Mouse (Mus musculus) embryo, embryonic 10 days (tissue): Measurements from ENCODE around the gene Acot10.
"Not testable (repeated sequence)": the region's sequence is repeated elsewhere in the genome, so short reads cannot be mapped to it uniquely, and the experiment has no call there.

ENCODE experiments used
- DNase-seq: peaks from one replicate; pipeline ENCODE4 v3.0.0-alpha.2; 2015; ENCODE audit warnings: low spot score

Gene Acot10

DNA sequence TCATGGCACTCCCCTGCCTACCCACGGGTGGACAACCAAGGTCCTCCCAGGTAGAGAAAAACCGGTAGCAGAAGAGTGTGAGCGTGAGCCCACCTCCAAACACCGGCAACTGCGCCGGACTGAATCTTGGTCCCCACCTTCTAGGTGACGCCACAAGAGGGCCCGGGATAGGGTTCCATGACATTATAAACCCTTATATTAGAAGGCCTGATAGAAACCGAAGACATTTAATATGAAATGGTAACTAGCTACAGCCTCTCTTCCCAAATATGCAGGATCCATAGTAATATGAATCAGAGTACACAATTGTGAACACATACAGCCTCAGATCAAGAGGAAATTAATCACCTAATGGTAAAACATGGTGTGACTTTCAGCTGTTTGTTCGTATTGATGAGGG is at the start of gene Acot10:
TSS of gene Acot10 (minus strand) at position 101 of the 400 bp plus-strand sequence.
- DNase-seq = no peak

DNA sequence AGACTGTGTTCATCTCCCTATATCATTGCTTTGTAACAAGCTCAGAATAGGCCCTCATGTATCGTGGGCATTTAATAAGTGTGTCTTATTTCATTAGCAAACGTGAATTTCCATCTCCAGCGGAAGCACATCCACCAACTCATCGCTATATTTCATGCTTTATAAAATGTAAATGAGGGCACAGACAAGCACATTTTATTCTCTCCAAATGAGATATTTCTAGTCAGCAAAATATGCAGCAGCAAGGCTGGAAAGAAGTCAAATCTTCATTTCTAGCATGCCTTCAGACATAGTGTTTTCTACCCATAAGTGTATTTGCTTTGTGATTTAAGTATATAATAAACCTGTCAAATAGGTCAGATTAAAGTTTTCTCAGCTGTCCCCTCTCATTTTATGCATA is 45.3 kb upstream of the Acot10 start:
- no peak for DNase-seq

DNA sequence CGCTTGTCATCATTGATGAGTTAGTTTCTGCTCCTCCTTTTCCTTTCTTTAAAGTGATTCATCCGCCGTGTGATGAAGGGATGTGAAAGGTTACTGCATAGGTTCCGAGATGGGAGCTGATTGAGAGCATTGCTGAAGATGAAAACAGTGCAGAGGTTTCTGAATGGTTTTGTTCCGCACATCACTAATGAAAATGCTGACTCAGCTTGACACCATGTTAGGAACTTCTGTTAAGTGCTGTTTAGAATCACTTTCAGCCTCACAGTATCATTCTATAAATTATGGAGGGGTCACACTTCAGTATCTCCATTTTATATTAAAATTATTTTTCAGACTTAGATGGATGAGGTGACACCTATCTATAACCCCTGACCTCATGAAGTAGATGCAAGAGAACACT is 29.7 kb upstream of the Acot10 start:
- no peak for DNase-seq

DNA sequence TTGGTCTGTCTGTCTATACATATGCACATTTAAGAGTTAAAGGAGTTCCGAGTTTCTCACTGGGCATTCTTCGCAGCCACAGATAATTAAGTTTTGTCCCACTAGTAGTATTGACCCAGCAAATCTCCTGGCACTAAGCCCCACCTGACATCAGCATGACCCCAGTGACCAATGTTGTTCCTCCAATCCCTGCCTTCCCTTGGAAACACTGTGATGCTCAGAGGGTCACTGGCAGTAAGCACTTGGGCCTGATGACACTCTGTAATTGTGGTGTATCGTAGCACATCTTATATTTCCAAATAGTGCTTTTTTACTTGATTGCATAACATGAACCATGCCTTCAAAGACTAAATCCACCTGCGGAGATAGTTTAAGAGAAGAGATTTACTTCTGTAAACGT is 17.6 kb upstream of the Acot10 start:
- DNase-seq = no peak

DNA sequence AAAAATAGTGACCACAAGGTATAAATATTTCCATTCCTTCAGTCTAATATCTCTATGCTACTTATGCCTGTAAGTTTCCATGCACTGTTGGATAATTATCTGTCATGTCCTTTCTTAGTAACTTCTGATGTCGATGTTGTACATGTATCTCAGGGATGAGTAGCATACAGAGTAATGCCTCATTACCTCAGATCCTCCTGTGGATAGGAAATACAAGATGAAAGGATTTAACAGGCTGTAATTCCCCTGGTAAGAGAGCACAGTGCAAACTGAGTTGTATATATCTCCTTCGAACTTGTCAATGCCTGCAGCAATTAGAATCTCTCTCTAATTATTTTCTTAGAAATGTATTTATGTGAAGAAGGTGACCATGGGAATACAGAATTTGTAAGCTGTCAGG is 16.2 kb upstream of the Acot10 start:
- no peak for DNase-seq

DNA sequence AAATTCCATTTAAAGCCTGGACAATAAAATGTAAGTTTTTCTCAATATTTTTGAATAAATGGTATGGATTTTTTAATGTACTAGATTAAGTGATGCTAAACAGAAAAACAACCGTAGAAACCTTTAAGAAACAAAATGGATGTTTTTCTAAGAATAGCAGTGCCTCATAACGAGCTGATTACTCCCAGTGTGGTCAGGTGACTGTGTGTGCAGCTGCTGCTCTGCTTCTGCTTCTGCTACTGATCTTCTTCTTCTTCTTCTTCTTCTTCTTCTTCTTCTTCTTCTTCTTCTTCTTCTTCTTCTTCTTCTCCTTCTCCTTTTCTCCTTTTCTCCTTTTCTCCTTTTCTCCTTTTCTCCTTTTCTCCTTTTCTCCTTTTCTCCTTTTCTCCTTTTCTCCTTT is 3.0 kb upstream of the Acot10 start:
- DNase-seq = not testable (repeated sequence)

DNA sequence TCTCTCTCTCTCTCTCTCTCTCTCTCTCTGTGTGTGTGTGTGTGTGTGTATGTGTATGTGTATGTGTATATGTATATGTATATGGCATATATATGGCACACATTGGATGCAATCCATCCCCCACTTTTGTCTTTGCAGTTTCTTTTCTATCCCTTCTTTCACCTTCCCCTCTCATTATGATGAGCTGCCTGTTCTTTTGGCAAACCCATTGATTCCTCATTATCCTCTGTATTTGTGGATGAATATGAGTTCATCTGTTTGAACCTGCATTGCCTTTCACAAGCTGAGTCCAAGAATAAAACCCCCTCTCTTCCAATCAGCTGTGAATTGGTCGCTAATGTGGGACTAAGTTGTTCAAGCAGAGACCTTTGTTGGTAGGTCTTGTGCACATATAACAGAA is 1.4 kb upstream of the Acot10 start:
- DNase-seq = no peak

DNA sequence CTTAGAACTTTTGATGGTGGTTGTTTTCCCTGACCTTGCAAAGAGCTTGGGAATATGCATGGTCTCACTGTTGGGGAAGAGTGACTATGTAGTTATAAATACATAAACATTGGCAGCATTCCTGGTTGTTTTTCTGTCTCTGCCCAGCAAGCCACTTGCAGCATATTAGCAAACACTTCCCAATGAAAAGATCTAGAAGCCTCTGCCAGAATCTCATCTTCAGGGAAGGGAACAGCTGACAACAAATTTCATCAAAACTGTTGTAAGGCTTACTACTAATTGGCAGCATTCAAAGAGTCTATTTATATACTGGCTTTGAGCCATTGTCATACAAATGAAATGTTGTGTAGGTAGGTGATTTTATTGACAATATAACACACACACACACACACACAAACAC is 800 bp upstream of the Acot10 start:
- no peak for DNase-seq

DNA sequence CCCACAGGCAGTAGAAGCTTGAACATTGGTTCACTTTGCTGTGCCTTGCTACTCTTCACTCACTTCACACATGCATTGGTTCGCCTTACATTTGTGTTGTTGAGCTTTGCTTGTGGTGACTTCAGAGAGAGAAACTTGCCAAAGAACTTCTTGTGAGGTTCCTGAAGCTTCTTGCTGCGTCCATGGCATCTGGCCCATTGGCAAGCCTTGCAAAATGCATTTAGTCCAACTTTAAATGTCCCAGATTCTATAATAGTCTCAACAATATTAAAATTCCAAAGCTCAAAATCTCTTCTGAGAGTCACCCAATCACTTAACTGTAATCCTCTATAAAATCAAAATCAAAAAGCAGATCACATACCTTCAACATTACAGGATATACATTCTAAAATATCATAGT is 6.3 kb downstream of the Acot10 start:
- DNase-seq = no peak

DNA sequence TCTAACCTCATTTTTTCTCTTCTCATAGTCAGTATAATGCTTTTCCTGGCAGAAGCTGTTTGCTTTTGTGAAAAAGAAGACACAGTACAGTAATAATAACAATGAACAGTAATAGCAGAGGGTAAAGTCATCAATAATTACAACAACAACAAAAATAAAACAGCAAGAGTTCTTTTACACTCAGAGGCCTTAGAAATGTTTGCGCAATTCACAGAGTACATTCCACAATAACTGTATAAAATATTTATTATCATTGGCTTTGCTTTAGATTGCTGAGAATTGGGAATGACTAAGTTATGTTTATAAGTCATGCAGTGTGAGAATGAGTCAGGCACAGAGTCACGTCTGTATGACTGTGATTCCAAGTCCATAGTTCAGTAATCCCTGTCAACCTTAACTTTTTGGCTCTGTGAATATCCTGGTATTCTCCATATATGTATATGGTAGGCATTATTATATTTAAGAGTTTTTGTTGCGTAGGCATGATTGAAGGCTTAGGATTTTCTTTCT is 23.6 kb downstream of the Acot10 start:
- DNase-seq = no peak

DNA sequence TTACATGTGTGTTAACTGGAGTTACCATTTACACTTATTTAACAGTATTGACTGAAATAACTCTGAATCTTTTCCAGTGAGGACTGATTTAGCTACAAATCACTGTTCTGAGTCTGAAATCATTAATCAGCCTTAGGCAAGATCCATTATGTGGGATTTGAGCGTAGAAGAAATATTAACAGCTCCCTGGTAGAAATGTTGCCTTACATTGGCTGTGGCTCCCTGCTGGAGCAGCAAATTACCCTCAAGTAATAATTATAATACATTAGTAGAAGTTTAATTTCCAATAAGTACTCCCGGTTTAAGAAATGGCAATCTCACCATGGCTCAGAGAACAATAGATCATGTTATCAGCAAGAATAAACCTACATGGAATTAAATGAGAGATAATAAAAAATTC is 27.4 kb downstream of the Acot10 start:
- no peak for DNase-seq

DNA sequence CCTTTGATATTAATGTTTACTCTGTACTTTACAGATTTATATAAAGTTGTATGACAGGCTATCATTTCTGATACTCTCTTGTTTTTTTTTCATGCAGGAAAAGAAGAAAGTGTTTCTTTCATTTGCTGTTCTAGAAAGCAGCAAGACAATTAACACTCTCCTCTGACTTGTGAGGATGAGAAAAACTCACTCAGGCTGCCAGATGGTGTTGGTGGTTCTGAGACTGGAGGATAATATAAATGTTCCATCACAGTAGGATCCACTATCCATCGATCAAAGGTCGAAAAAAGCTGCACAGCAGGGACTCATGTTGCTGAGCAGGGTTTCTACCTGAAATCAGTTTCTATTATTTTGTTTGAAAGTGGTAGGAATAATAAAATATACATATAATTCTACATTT is 32.0 kb downstream of the Acot10 start:
- DNase-seq = no peak
